Mouse (Mus musculus): ENCODE results near the gene Lrp1. TPM values are rescaled to one million over a fixed set of nuclear protein-coding genes. Genes with fewer than 3 reads are reported as not detected.

Lrp1 gene
- total and polyA plus RNA-seq, 3 experiments, result 74.0 to 83.7 (median 79.5) TPM

GRCm38 (mm10) chr10:127537854-127538583 is 82.9 kb downstream of the Lrp1 start:
- intact Hi-C loops (cut with DNase I), result loop anchor here (1.0 kb wide), 2 partner anchors 25 to 29 kb away; no protein-coding TSS in a partner anchor
- WGBS, result 27% methylated on average over 7 of the region's 7 CpGs
- DNase-seq, result peak; percentile 75 to 84
- no peak overlapping the region for H3K9ac ChIP-seq (ENCODE audit: low read depth, low read length)
- peaks cover 4% of the 10 kb centered on the region for H3K4me1 ChIP-seq (ENCODE audit: control insufficient read depth, insufficient read depth, low read length)
- no peak overlapping the region for H3K4me3 ChIP-seq
- peaks cover 11% of the 10 kb centered on the region for H3K27me3 ChIP-seq (ENCODE audit: control insufficient read depth, insufficient read depth, low read length)
- H3K27ac ChIP-seq, result no peak overlapping the region
- H3K79me2 ChIP-seq (replicated peaks; ENCODE audit: control insufficient read depth, insufficient read depth, low read length), result no peaks in the 10 kb centered on the region
- no peaks in the 10 kb centered on the region for H3K36me3 ChIP-seq (ENCODE audit: control insufficient read depth, insufficient read depth, low read length)
- TF ChIP-seq CTCF (IDR thresholded peaks at IDR 0.05), result peak; percentile 98
- TF ChIP-seq POLR2A (IDR thresholded peaks at IDR 0.05; ENCODE audit: insufficient read depth, low read depth, low read length), result no peak

- H3K36me3 ChIP-seq (ENCODE audit: control insufficient read depth, insufficient read depth, low read length), result no peaks in the 10 kb centered on the region
- H3K4me3 ChIP-seq, result no peak overlapping the region
- H3K9ac ChIP-seq (ENCODE audit: low read depth, low read length), result no peak overlapping the region
- peaks cover 4% of the 10 kb centered on the region for H3K4me1 ChIP-seq (ENCODE audit: control insufficient read depth, insufficient read depth, low read length)
- peaks cover 13% of the 10 kb centered on the region for H3K27me3 ChIP-seq (ENCODE audit: control insufficient read depth, insufficient read depth, low read length)
- no peak for DNase-seq
- TF ChIP-seq POLR2A (IDR thresholded peaks at IDR 0.05; ENCODE audit: insufficient read depth, low read depth, low read length) (no peak), CTCF (IDR thresholded peaks at IDR 0.05) (peak; percentile 65), EP300 (IDR thresholded peaks at IDR 0.05; ENCODE audit: insufficient read depth, low read depth, low read length) (no peak)
- H3K79me2 ChIP-seq (replicated peaks; ENCODE audit: control insufficient read depth, insufficient read depth, low read length), result no peaks in the 10 kb centered on the region
- 13% methylated on average over 8 of the region's 8 CpGs for WGBS
- intact Hi-C loops (cut with DNase I), result no loop called here
- no peak overlapping the region for H3K27ac ChIP-seq
These were observed 84.2 kb downstream of the Lrp1 start for GRCm38 (mm10) chr10:127536586-127537314.

GRCm38 (mm10) chr10:127534929-127535384 is 86.0 kb downstream of the Lrp1 start:
- Histone ChIP-seq H3K4me3 (peak overlapping the region; percentile 47), H3K27ac (no peak overlapping the region), H3K36me3 (ENCODE audit: control insufficient read depth, insufficient read depth, low read length) (no peaks in the 10 kb centered on the region), H3K79me2 (replicated peaks; ENCODE audit: control insufficient read depth, insufficient read depth, low read length) (no peaks in the 10 kb centered on the region), H3K27me3 (ENCODE audit: control insufficient read depth, insufficient read depth, low read length) (peaks cover 14% of the 10 kb centered on the region), H3K9ac (ENCODE audit: low read depth, low read length) (no peak overlapping the region), H3K4me1 (ENCODE audit: control insufficient read depth, insufficient read depth, low read length) (peaks cover 4% of the 10 kb centered on the region)
- no peak for DNase-seq
- TF ChIP-seq POLR2A (IDR thresholded peaks at IDR 0.05; ENCODE audit: insufficient read depth, low read depth, low read length) (no peak), EP300 (IDR thresholded peaks at IDR 0.05; ENCODE audit: insufficient read depth, low read depth, low read length) (no peak), CTCF (IDR thresholded peaks at IDR 0.05) (no peak)
- intact Hi-C loops (cut with DNase I), result no loop called here
- WGBS, result 5% methylated on average over 30 of the region's 30 CpGs

- Histone ChIP-seq H3K4me3 (peak within 1 kb of the TSS; percentile 47), H3K79me2 (replicated peaks; ENCODE audit: control insufficient read depth, insufficient read depth, low read length) (no peaks in the 10 kb centered on the region), H3K36me3 (ENCODE audit: control insufficient read depth, insufficient read depth, low read length) (no peaks in the 10 kb centered on the region), H3K9ac (ENCODE audit: low read depth, low read length) (peak within 1 kb of the TSS; percentile 56), H3K27ac (no peak within 1 kb of the TSS), H3K4me1 (ENCODE audit: control insufficient read depth, insufficient read depth, low read length) (peaks cover 4% of the 10 kb centered on the region), H3K27me3 (ENCODE audit: control insufficient read depth, insufficient read depth, low read length) (peaks cover 16% of the 10 kb centered on the region)
- TF ChIP-seq EP300 (IDR thresholded peaks at IDR 0.05; ENCODE audit: insufficient read depth, low read depth, low read length) (no peak), CTCF (IDR thresholded peaks at IDR 0.05) (no peak), POLR2A (IDR thresholded peaks at IDR 0.05; ENCODE audit: insufficient read depth, low read depth, low read length) (no peak)
- intact Hi-C loops (cut with DNase I), result no loop called here
- DNase-seq, result peak in 1 of 2 experiments; percentile 44
- 2% methylated on average over 52 of the region's 78 CpGs for WGBS
These were observed 86.7 kb downstream of the Lrp1 start, which contains the start of gene Nxph4 for GRCm38 (mm10) chr10:127534036-127534928. Nxph4 (minus strand) TSS chr10:127534559.

GRCm38 (mm10) chr10:127531548-127531947 is 89.4 kb downstream of the Lrp1 start:
- no peak overlapping the region for H3K27ac ChIP-seq
- H3K4me1 ChIP-seq (ENCODE audit: control insufficient read depth, insufficient read depth, low read length), result peaks cover 4% of the 10 kb centered on the region
- no peak overlapping the region for H3K4me3 ChIP-seq
- no peaks in the 10 kb centered on the region for H3K36me3 ChIP-seq (ENCODE audit: control insufficient read depth, insufficient read depth, low read length)
- peaks cover 31% of the 10 kb centered on the region for H3K27me3 ChIP-seq (ENCODE audit: control insufficient read depth, insufficient read depth, low read length)
- H3K9ac ChIP-seq (ENCODE audit: low read depth, low read length), result no peak overlapping the region
- WGBS, result 5% methylated on average over 4 of the region's 4 CpGs
- no peak for DNase-seq
- no peaks in the 10 kb centered on the region for H3K79me2 ChIP-seq (replicated peaks; ENCODE audit: control insufficient read depth, insufficient read depth, low read length)
- no peak for TF ChIP-seq EP300 (IDR thresholded peaks at IDR 0.05; ENCODE audit: insufficient read depth, low read depth, low read length)
- TF ChIP-seq CTCF (IDR thresholded peaks at IDR 0.05), result no peak
- no peak for TF ChIP-seq POLR2A (IDR thresholded peaks at IDR 0.05; ENCODE audit: insufficient read depth, low read depth, low read length)
- intact Hi-C loops (cut with DNase I), result no loop called here

Measured in heart, adult 2 months (tissue).